Mouse (Mus musculus) cerebellum, postnatal 14 days (tissue): ENCODE data around the gene Apon.
"Not testable (repeated sequence)": the region's sequence is repeated elsewhere in the genome, so short reads cannot be mapped to it uniquely, and the experiment has no call there.

ENCODE experiments used
- DNase-seq, 2 experiments: peaks; one replicate each; pipeline ENCODE4 v3.0.0; 2021; ENCODE audit warnings: mixed read lengths in 2 of 2

Gene Apon

GRCm38 (mm10) chr10:128253677-128254255 is at the start of gene Apon:
Apon (plus strand) TSS chr10:128254096.
- no peak for DNase-seq

- DNase-seq = no peak
Observed at GRCm38 (mm10) chr10:128204941-128205340, 49.0 kb upstream of the Apon start.

GRCm38 (mm10) chr10:128208326-128208725 is 45.6 kb upstream of the Apon start:
- DNase-seq = no peak

- no peak for DNase-seq
Observed at GRCm38 (mm10) chr10:128209311-128210009, 44.4 kb upstream of the Apon start.

- DNase-seq = no peak
Observed at GRCm38 (mm10) chr10:128210131-128210530, 43.8 kb upstream of the Apon start.

- DNase-seq = peak; percentile 24 to 28
Observed at GRCm38 (mm10) chr10:128210954-128211353, 42.9 kb upstream of the Apon start.

GRCm38 (mm10) chr10:128211390-128212108 is 42.3 kb upstream of the Apon start, which contains the start of gene Spryd4:
Spryd4 (minus strand) TSS chr10:128211807.
- DNase-seq = peak; percentile 94 to 96

GRCm38 (mm10) chr10:128212148-128212547 is 41.7 kb upstream of the Apon start:
- no peak for DNase-seq

GRCm38 (mm10) chr10:128212871-128213323 is 41.0 kb upstream of the Apon start:
- DNase-seq = peak; percentile 80 to 85

GRCm38 (mm10) chr10:128214112-128214511 is 39.8 kb upstream of the Apon start:
- DNase-seq = not testable (repeated sequence)

- DNase-seq = no peak
Observed at GRCm38 (mm10) chr10:128214981-128215380, 38.9 kb upstream of the Apon start.

GRCm38 (mm10) chr10:128218387-128219117 is 35.3 kb upstream of the Apon start:
- no peak for DNase-seq

- DNase-seq = no peak
Observed at GRCm38 (mm10) chr10:128221533-128222286, 32.2 kb upstream of the Apon start.

- no peak for DNase-seq
Observed at GRCm38 (mm10) chr10:128225064-128225463, 28.8 kb upstream of the Apon start.

- DNase-seq = no peak
Observed at GRCm38 (mm10) chr10:128225538-128225937, 28.4 kb upstream of the Apon start, which contains the start of gene Mip. Mip (plus strand) TSS chr10:128225838.

- DNase-seq = no peak
Observed at GRCm38 (mm10) chr10:128227592-128227991, 26.3 kb upstream of the Apon start.

- DNase-seq = no peak
Observed at GRCm38 (mm10) chr10:128228009-128228408, 25.9 kb upstream of the Apon start.

- no peak for DNase-seq
Observed at GRCm38 (mm10) chr10:128230582-128230981, 23.3 kb upstream of the Apon start.

- DNase-seq = no peak
Observed at GRCm38 (mm10) chr10:128231146-128231545, 22.8 kb upstream of the Apon start.

- DNase-seq = peak; percentile 92 to 95
Observed at GRCm38 (mm10) chr10:128231697-128232419, 22.0 kb upstream of the Apon start, which contains the start of gene Timeless. Timeless (plus strand) TSS chr10:128232065.

- DNase-seq = peak; percentile 76 to 78
Observed at GRCm38 (mm10) chr10:128232420-128232985, 21.4 kb upstream of the Apon start.
